Mouse (Mus musculus): ENCODE measurements around the gene Taf3. TPM values are rescaled to one million over a fixed set of nuclear protein-coding genes. Genes with fewer than 3 reads are reported as not detected.

The Taf3 gene
- polyA plus RNA-seq, 1 experiment from 2014 or later = 18.6 TPM

DNA sequence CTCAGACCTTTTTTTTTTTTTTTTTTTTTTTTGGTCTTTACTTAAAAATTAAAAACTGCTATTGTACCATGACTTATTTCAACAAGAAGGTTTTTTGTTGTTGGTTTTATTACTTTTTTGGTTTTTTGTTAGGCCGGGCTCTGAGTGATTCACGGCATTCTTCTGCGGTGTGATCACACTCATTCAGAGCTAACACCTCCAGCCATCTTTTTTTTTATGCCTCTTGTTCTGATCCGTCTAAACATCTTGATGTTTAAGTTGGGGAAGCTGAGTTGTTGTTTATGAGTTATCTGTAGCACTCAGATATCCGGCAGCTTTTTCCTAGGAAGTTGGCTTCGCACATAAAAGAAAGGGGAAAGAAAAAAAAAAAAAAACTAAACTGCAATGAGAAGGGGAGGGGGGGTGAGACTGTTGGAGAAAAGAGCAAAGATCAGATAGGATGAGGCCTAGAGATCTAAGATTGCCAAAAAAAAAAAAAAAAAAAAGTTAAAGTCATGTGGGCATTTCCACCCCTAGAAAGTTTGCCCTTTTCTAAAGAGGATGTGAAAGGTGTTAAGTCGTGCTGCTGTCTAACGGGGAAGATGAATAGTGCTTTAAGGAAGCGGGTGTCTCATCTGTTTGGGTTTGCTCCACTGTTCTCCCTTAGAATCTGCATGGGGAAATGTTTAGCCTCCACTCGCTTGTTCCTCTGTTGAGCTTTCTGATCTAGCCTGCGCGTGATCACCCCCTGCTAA, 181.1 kb downstream of the Taf3 start:
- 44% methylated on average over 12 of the region's 12 CpGs for WGBS
- Histone ChIP-seq H3K36me3 (ENCODE audit: control insufficient read depth, insufficient read depth, low read length) (no peaks in the 10 kb centered on the region), H3K27ac (ENCODE audit: low read depth, low read length) (no peak overlapping the region), H3K9ac (ENCODE audit: low read depth, low read length) (no peak overlapping the region), H3K4me3 (ENCODE audit: low read depth, low read length) (no peak overlapping the region), H3K27me3 (replicated peaks; ENCODE audit: control insufficient read depth, insufficient read depth, low read length) (peaks cover 4% of the 10 kb centered on the region; the same call in 1 of the 2 replicates), H3K9me3 (ENCODE audit: control insufficient read depth, low read length) (no peaks in the 10 kb centered on the region), H3K4me1 (replicated peaks; ENCODE audit: control insufficient read depth, insufficient read depth, low read length) (no peaks in the 10 kb centered on the region; the same call in 1 of the 2 replicates), H3K4me2 (no peak overlapping the region)
- no peak for ATAC-seq (replicated peaks; ENCODE audit: low FRiP score)
- DNase-seq (ENCODE audit: low spot score) = no peak

Other genes with a start within 250 kb of the Taf3 start
- not detected in 2 replicates for gene 4930412O13Rik, start 167.3 kb downstream of the Taf3 start, polyA plus RNA-seq (2014; fragmentation: Nextera tagmentation; extraction: Ambion mirVana)
- gene 9230102O04Rik, start 159.1 kb downstream of the Taf3 start, polyA plus RNA-seq (2014; fragmentation: Nextera tagmentation; extraction: Ambion mirVana) = not detected in 2 replicates
- 4.0 and 4.8 TPM in 2 replicates for gene Gata3, start 158.6 kb downstream of the Taf3 start, polyA plus RNA-seq (2014; fragmentation: Nextera tagmentation; extraction: Ambion mirVana)
- gene Atp5c1, start 31.9 kb upstream of the Taf3 start, polyA plus RNA-seq (2014; fragmentation: Nextera tagmentation; extraction: Ambion mirVana) = 585 and 612 TPM in 2 replicates
- gene Kin, start 32.0 kb upstream of the Taf3 start, polyA plus RNA-seq (2014; fragmentation: Nextera tagmentation; extraction: Ambion mirVana) = 35.3 and 37.9 TPM in 2 replicates
- gene Itih2, start 82.8 kb upstream of the Taf3 start, polyA plus RNA-seq (2014; fragmentation: Nextera tagmentation; extraction: Ambion mirVana) = 259 and 294 TPM in 2 replicates
- gene Itih5, start 105.0 kb upstream of the Taf3 start, polyA plus RNA-seq (2014; fragmentation: Nextera tagmentation; extraction: Ambion mirVana) = 7.7 and 7.8 TPM in 2 replicates